Mouse (Mus musculus) T-helper 2 cell (primary cell): ENCODE results near the gene Psg23.
"Not testable (repeated sequence)": the region's sequence is repeated elsewhere in the genome, so short reads cannot be mapped to it uniquely, and the experiment has no call there.

ENCODE experiments used
- in situ Hi-C: fragments of 300-600 bp; cut with MboI, MseI; formaldehyde crosslinking; loops from one replicate; pipeline ENCODE4 v1.15.1; 2025; ENCODE audit warnings: high pct_unique_total_duplicates

Gene Psg23

DNA sequence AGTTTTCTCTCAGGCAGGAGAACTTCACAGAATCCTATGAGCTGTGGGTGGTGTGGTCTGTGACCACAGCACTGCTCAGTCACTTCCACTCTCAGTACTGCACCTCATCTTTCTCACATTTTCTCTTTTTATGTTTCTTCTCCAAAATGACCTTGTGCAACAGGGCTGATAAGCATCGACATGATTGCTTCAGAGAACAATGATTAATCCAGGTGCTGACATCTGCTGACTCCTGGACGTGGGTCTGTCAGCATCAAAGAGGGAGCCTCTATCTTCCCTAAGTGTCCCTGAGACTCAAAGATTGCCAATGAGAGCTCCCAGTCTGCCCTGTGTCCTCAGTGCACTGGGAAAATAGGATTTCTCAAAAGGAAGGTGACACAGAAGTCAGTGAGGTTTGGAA, at the start of gene Psg23:
Psg23 (minus strand) TSS at position 101 of the 400 bp plus-strand sequence.
- in situ Hi-C loops: not testable (repeated sequence)

DNA sequence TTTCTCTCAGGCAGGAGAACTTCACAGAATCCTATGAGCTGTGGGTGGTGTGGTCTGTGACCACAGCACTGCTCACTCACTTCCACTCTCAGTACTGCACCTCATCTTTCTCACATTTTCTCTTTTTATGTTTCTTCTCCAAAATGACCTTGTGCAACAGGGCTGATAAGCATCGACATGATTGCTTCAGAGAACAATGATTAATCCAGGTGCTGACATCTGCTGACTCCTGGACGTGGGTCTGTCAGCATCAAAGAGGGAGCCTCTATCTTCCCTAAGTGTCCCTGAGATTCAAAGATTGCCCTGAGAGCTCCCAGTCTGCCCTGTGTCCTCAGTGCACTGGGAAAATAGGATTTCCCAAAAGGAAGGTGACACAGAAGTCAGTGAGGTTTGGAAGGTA, 40.3 kb upstream of the Psg23 start, which contains the start of gene Psg21:
Psg21 (minus strand) TSS at position 101 of the 400 bp plus-strand sequence.
- in situ Hi-C loops: not testable (repeated sequence)

DNA sequence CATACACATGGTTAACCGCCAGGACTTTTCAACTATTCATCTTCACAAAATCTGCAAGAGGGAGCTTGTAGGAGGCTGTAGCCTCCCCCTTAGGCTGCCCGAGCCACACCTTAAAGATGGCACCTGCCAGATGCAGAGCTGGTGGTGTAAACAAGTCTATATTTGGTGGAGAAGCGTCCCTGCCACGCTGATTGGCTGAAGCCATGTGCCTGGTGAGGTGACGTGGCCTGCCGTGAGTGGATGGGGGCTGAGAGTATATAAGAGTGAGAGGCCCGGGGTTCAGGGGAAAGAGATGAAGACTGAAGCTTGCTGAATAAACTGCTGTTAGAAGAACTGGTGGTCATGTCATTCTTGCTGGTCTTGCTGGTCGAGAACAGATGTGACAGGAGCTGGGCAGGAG, 10.6 kb upstream of the Psg23 start:
- in situ Hi-C loops: not testable (repeated sequence)

DNA sequence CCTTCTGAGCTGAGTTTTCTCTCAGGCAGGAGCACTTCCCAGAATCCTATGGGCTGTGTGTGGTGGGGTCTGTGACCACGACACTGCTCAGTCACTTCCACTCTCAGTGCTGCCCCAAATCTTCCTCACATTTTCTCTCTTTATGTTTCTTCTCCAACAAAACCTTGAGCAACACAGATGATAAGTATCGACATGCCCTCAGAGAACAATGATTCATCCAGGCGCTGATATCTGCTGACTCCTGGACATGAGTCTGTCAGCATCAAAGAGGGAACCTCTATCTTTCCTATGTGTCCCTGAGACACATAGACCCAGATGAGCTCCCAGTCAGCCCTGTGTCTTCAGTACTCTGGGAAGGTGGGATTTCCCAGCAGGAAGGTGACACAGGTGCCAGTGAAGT, 49.1 kb downstream of the Psg23 start, which contains the start of gene Psg27:
Psg27 (minus strand) TSS at position 101 of the 400 bp plus-strand sequence.
- in situ Hi-C loops: no loop called here

DNA sequence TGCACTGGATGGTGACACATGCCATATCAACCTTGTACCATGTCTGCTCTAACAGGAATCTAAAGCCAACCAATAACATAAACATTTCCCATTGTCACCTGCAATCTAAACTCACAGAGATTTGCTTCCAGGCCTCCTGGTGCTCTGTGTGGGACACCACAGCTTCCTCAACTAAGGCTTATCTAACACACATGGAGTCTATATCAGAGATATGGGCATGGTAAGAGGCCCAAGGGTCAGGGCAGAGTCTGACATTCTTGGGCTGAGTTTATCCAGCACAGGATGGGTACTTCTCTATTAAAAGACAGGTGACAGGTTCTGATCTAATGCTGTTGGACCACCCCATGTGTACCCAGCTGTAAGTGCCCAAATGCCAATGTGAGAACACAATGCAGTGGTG, 56.5 kb downstream of the Psg23 start:
- in situ Hi-C loops: no loop called here
